Mouse (Mus musculus) embryo, embryonic 10 days (tissue): ENCODE results near the gene H2-Q1.
"Not testable (repeated sequence)": the region's sequence is repeated elsewhere in the genome, so short reads cannot be mapped to it uniquely, and the experiment has no call there.

Source experiments
- DNase-seq: peaks from one replicate; pipeline ENCODE4 v3.0.0-alpha.2; 2015; ENCODE audit warnings: low spot score

The H2-Q1 gene

GRCm38 (mm10) chr17:35320327-35321081 is at the start of gene H2-Q1:
Gene H2-Q1 (plus strand): TSS chr17:35320405.
- peak; percentile 38 for DNase-seq

GRCm38 (mm10) chr17:35272249-35272648 is 48.0 kb upstream of the H2-Q1 start:
- DNase-seq, result no peak

GRCm38 (mm10) chr17:35274770-35275169 is 45.4 kb upstream of the H2-Q1 start:
- DNase-seq, result peak; percentile 79

- DNase-seq, result peak; percentile 17
Measured at GRCm38 (mm10) chr17:35276304-35276864, 43.8 kb upstream of the H2-Q1 start.

- no peak for DNase-seq
Measured at GRCm38 (mm10) chr17:35278049-35278448, 42.2 kb upstream of the H2-Q1 start.

GRCm38 (mm10) chr17:35278957-35279688 is 41.1 kb upstream of the H2-Q1 start:
- no peak for DNase-seq

- no peak for DNase-seq
Measured at GRCm38 (mm10) chr17:35280276-35280675, 39.9 kb upstream of the H2-Q1 start.

GRCm38 (mm10) chr17:35285431-35285830 is 34.8 kb upstream of the H2-Q1 start:
- no peak for DNase-seq

GRCm38 (mm10) chr17:35295796-35296195 is 24.4 kb upstream of the H2-Q1 start:
- DNase-seq, result peak; percentile 35

- DNase-seq, result not testable (repeated sequence)
Measured at GRCm38 (mm10) chr17:35300261-35300945, 19.8 kb upstream of the H2-Q1 start.

GRCm38 (mm10) chr17:35301645-35302258 is 18.5 kb upstream of the H2-Q1 start:
- peak; percentile 83 for DNase-seq

GRCm38 (mm10) chr17:35303271-35303670 is 16.9 kb upstream of the H2-Q1 start:
- no peak for DNase-seq

GRCm38 (mm10) chr17:35303756-35304350 is 16.4 kb upstream of the H2-Q1 start:
- DNase-seq, result no peak

- DNase-seq, result no peak
Measured at GRCm38 (mm10) chr17:35304478-35304877, 15.7 kb upstream of the H2-Q1 start.

GRCm38 (mm10) chr17:35304921-35305320 is 15.3 kb upstream of the H2-Q1 start:
- not testable (repeated sequence) for DNase-seq

- no peak for DNase-seq
Measured at GRCm38 (mm10) chr17:35318671-35319070, 1.5 kb upstream of the H2-Q1 start.

- DNase-seq, result peak; percentile 44
Measured at GRCm38 (mm10) chr17:35325124-35325523, 4.9 kb downstream of the H2-Q1 start.

- DNase-seq, result not testable (repeated sequence)
Measured at GRCm38 (mm10) chr17:35326000-35326399, 5.8 kb downstream of the H2-Q1 start.

- DNase-seq, result not testable (repeated sequence)
Measured at GRCm38 (mm10) chr17:35329714-35330113, 9.5 kb downstream of the H2-Q1 start.

- not testable (repeated sequence) for DNase-seq
Measured at GRCm38 (mm10) chr17:35331546-35331945, 11.3 kb downstream of the H2-Q1 start.

GRCm38 (mm10) chr17:35342071-35342671 is 22.0 kb downstream of the H2-Q1 start, which contains the start of gene H2-Q2:
Gene H2-Q2 (plus strand): TSS chr17:35342242.
- no peak for DNase-seq
